Mouse (Mus musculus) brain, embryonic 14.5 days (tissue): ENCODE data around the gene Nupr1l.

ENCODE experiments used
- CTCF ChIP-seq: fragments of 200-500 bp; IDR thresholded peaks from 2 replicates; pipeline ENCODE4 v1.5.1; 2012; ENCODE audit warnings: inconsistent platforms, mild to moderate bottlenecking, moderate library complexity, borderline replicate concordance; ENCODE audit not compliant: insufficient read depth, insufficient read length; ENCODE audit errors: extremely low read depth
- POLR2A ChIP-seq: fragments of 200-500 bp; IDR thresholded peaks from 2 replicates; pipeline ENCODE4 v1.6.1; 2012; ENCODE audit warnings: mild to moderate bottlenecking, inconsistent platforms, borderline replicate concordance; ENCODE audit not compliant: poor library complexity, insufficient read depth, insufficient read length, severe bottlenecking; ENCODE audit errors: extremely low read depth

DNA sequence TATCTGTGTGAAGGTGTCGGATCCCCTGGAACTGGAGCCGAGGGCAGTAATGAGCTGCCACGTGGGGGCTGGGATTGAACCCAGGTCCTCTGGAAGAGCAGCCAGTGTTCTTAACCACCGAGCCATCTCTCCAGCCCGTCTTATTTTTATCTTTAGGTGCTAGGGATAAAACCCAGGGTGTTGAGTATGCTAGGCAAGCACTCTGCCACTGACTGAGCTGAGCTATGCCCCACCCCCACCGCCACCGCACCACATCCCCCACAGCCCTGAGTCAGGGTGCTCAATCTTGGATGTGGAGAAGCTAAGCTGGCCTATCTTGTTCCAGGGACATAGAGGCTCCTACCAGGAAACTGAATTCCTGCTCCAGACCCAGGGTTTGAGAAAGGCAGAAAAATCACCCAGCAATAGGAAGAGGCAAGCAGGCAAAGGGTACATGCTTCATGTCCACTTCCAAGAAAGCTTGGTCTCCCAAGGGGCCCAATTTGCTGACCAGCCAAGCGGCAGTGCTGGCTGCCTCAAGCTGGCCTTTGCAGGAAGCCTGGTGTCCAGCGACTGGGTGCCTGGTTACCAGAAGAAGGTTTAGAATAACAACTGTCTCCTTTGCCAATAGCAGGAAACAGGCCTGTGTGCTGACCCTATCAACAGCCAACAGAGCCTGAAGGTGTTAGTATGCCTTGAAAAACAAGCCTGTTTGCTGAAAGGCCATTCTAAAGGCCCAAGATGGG lies 30.4 kb upstream of the Nupr1l start:
- TF ChIP-seq CTCF (no peak), POLR2A (no peak)
